Mouse (Mus musculus): ENCODE results near the gene Mrps18a.

The Mrps18a gene

DNA sequence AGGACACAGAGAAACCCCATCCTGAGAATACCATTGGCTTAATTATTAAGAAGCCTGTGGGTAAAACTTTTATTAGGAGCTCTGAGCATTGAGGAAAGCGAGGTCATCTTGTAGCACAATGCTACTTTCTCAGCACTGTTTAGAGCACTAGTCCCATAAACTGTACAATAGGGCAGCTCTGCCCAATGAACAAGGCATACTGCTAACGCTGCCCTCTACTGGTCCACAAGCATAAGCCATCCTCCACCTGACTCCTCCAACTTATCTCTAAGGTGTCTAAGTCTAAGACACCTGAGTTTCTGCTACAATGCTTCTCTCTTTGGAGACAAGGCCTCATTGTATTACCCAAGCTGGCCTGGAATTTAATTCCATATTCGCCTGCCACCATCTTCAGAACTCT is 59.8 kb downstream of the Mrps18a start:
- CTCF ChIA-PET: interaction anchor here in 3 of 4 experiments (0.6 to 1.9 kb wide), 17 partner anchors 9 to 545 kb away, joined by 3 to 6 read pairs (median 3); partner anchors contain the start of genes Gtpbp2 (in 1 of the 3), Mad2l1bp (in 1 of the 3) and Vegfa (in 1 of the 3)
- POLR2A ChIA-PET: interaction anchor here in 3 of 4 experiments (0.5 to 5.5 kb wide), 18 partner anchors 8 to 424 kb away, joined by 3 to 30 read pairs (median 4); partner anchors contain the start of genes Gtpbp2 (in 2 of the 3), Abcc10 (in 1 of the 3) and Mad2l1bp (in 1 of the 3)

Data from embryonic stem cell, embryonic (primary cell).